Mouse (Mus musculus): ENCODE data around the gene 4931422A03Rik. TPM values are rescaled to one million over a fixed set of nuclear protein-coding genes. Genes with fewer than 3 reads are reported as not detected.
"Not testable (repeated sequence)": the region's sequence is repeated elsewhere in the genome, so short reads cannot be mapped to it uniquely, and the experiment has no call there.

The 4931422A03Rik gene
- polyA plus RNA-seq, 1 experiment from 2014 or later: 2.0 TPM

- no peaks in the 10 kb centered on the region for H3K4me1 ChIP-seq
- no peak overlapping the region for H3K4me2 ChIP-seq (replicated peaks)
- no peak overlapping the region for H3K27ac ChIP-seq
- ATAC-seq (ENCODE audit: low FRiP score): no peak
- H3K36me3 ChIP-seq: no peaks in the 10 kb centered on the region
- H3K27me3 ChIP-seq: peaks cover 7% of the 10 kb centered on the region; the same call in 1 of the 2 replicates
- WGBS: 80% methylated on average over 7 of the region's 7 CpGs
- H3K9me3 ChIP-seq (replicated peaks): no peaks in the 10 kb centered on the region
- H3K4me3 ChIP-seq: no peak overlapping the region
- H3K9ac ChIP-seq: no peak overlapping the region
These were observed 20.2 kb downstream of the 4931422A03Rik start for GRCm38 (mm10) chr2:104007793-104008519.

GRCm38 (mm10) chr2:104002711-104003413 lies 25.3 kb downstream of the 4931422A03Rik start:
- Histone ChIP-seq H3K36me3 (no peaks in the 10 kb centered on the region), H3K9ac (no peak overlapping the region), H3K27me3 (peaks cover 7% of the 10 kb centered on the region; the same call in 1 of the 2 replicates), H3K4me1 (no peaks in the 10 kb centered on the region), H3K9me3 (replicated peaks) (no peaks in the 10 kb centered on the region), H3K4me2 (replicated peaks) (no peak overlapping the region), H3K4me3 (no peak overlapping the region), H3K27ac (no peak overlapping the region)
- ATAC-seq (ENCODE audit: low FRiP score): no peak
- WGBS: 34% methylated on average over 16 of the region's 16 CpGs

- H3K36me3 ChIP-seq: no peaks in the 10 kb centered on the region
- 0 out of 2 replicates have a peak, but pooled peaks cover 4% of the 10 kb centered on the region for H3K27me3 ChIP-seq
- no peak overlapping the region for H3K27ac ChIP-seq
- 83% methylated on average over 4 of the region's 4 CpGs for WGBS
- no peak overlapping the region for H3K9ac ChIP-seq
- ATAC-seq (ENCODE audit: low FRiP score): no peak
- no peak overlapping the region for H3K4me3 ChIP-seq
- H3K9me3 ChIP-seq (replicated peaks): no peaks in the 10 kb centered on the region
- no peaks in the 10 kb centered on the region for H3K4me1 ChIP-seq
- H3K4me2 ChIP-seq (replicated peaks): no peak overlapping the region
These were observed 26.3 kb downstream of the 4931422A03Rik start for GRCm38 (mm10) chr2:104001861-104002260.

GRCm38 (mm10) chr2:104001076-104001475 lies 27.1 kb downstream of the 4931422A03Rik start:
- H3K9ac ChIP-seq: no peak overlapping the region
- no peak overlapping the region for H3K4me2 ChIP-seq (replicated peaks)
- 0 out of 2 replicates have a peak, but pooled peaks cover 4% of the 10 kb centered on the region for H3K27me3 ChIP-seq
- H3K4me1 ChIP-seq: no peaks in the 10 kb centered on the region
- H3K4me3 ChIP-seq: no peak overlapping the region
- 11% methylated on average over 2 of the region's 2 CpGs for WGBS
- H3K36me3 ChIP-seq: no peaks in the 10 kb centered on the region
- no peak overlapping the region for H3K27ac ChIP-seq
- no peaks in the 10 kb centered on the region for H3K9me3 ChIP-seq (replicated peaks)
- no peak for ATAC-seq (ENCODE audit: low FRiP score)

- H3K4me1 ChIP-seq: peaks cover 7% of the 10 kb centered on the region
- H3K4me2 ChIP-seq (replicated peaks): peak overlapping the region; percentile 13; the same call in 1 of the 2 replicates
These were observed 35.4 kb downstream of the 4931422A03Rik start for GRCm38 (mm10) chr2:103992618-103993332.

GRCm38 (mm10) chr2:103992162-103992561 lies 36.0 kb downstream of the 4931422A03Rik start:
- no peak overlapping the region for H3K27ac ChIP-seq
- H3K4me3 ChIP-seq: no peak overlapping the region
- H3K27me3 ChIP-seq: no peaks in the 10 kb centered on the region
- H3K9me3 ChIP-seq (replicated peaks): no peaks in the 10 kb centered on the region
- no peak; the same call in 1 of the 2 replicates for ATAC-seq (ENCODE audit: low FRiP score)
- peaks cover 7% of the 10 kb centered on the region for H3K4me1 ChIP-seq
- H3K9ac ChIP-seq: 0 out of 2 replicates have a peak overlapping the region, but pooled peaks have one; percentile 6
- H3K4me2 ChIP-seq (replicated peaks): no peak overlapping the region
- WGBS: 72% methylated on average over 9 of the region's 9 CpGs
- no peaks in the 10 kb centered on the region for H3K36me3 ChIP-seq

More at GRCm38 (mm10) chr2:103992618-103993332, 35.4 kb downstream of the 4931422A03Rik start:
- 19% methylated on average over 17 of the region's 17 CpGs for WGBS
- H3K36me3 ChIP-seq: no peaks in the 10 kb centered on the region
- no peaks in the 10 kb centered on the region for H3K9me3 ChIP-seq (replicated peaks)
- no peak for ATAC-seq (ENCODE audit: low FRiP score)
- no peaks in the 10 kb centered on the region for H3K27me3 ChIP-seq
- no peak overlapping the region for H3K4me3 ChIP-seq
- no peak overlapping the region for H3K27ac ChIP-seq
- H3K9ac ChIP-seq: peak overlapping the region; percentile 6; the same call in 1 of the 2 replicates

- H3K4me3 ChIP-seq: no peak overlapping the region
- no peak overlapping the region for H3K4me2 ChIP-seq (replicated peaks)
- H3K9me3 ChIP-seq (replicated peaks): no peaks in the 10 kb centered on the region
- peaks cover 7% of the 10 kb centered on the region for H3K4me1 ChIP-seq
- H3K36me3 ChIP-seq: no peaks in the 10 kb centered on the region
- H3K9ac ChIP-seq: no peak overlapping the region
- no peak overlapping the region for H3K27ac ChIP-seq
- no peaks in the 10 kb centered on the region for H3K27me3 ChIP-seq
- ATAC-seq (ENCODE audit: low FRiP score): no peak
These were observed 36.9 kb downstream of the 4931422A03Rik start for GRCm38 (mm10) chr2:103991303-103991702.

GRCm38 (mm10) chr2:103989724-103990123 lies 38.4 kb downstream of the 4931422A03Rik start:
- Histone ChIP-seq H3K9me3 (replicated peaks) (no peaks in the 10 kb centered on the region), H3K4me3 (no peak overlapping the region), H3K27me3 (no peaks in the 10 kb centered on the region), H3K9ac (no peak overlapping the region), H3K4me1 (peaks cover 7% of the 10 kb centered on the region), H3K4me2 (replicated peaks) (no peak overlapping the region), H3K27ac (no peak overlapping the region), H3K36me3 (no peaks in the 10 kb centered on the region)
- WGBS: 87% methylated on average over 6 of the region's 6 CpGs
- no peak for ATAC-seq (ENCODE audit: low FRiP score)

GRCm38 (mm10) chr2:103987595-103987994 lies 40.6 kb downstream of the 4931422A03Rik start:
- not testable (repeated sequence) for ATAC-seq (ENCODE audit: low FRiP score); H3K4me2 ChIP-seq (replicated peaks); H3K9me3 ChIP-seq (replicated peaks); H3K9ac ChIP-seq; H3K27me3 ChIP-seq; H3K4me1 ChIP-seq; H3K27ac ChIP-seq; H3K4me3 ChIP-seq; H3K36me3 ChIP-seq
- WGBS: 79% methylated on average over 8 of the region's 8 CpGs

GRCm38 (mm10) chr2:103983146-103983545 lies 45.0 kb downstream of the 4931422A03Rik start:
- H3K9me3 ChIP-seq (replicated peaks): no peaks in the 10 kb centered on the region
- no peak overlapping the region for H3K9ac ChIP-seq
- ATAC-seq (ENCODE audit: low FRiP score): no peak
- no peak overlapping the region for H3K4me2 ChIP-seq (replicated peaks)
- WGBS: 91% methylated on average over 10 of the region's 10 CpGs
- no peaks in the 10 kb centered on the region for H3K4me1 ChIP-seq
- H3K4me3 ChIP-seq: no peak overlapping the region
- H3K27ac ChIP-seq: no peak overlapping the region
- no peaks in the 10 kb centered on the region for H3K36me3 ChIP-seq
- H3K27me3 ChIP-seq: no peaks in the 10 kb centered on the region; the same call in 1 of the 2 replicates

GRCm38 (mm10) chr2:103982250-103982649 lies 45.9 kb downstream of the 4931422A03Rik start:
- WGBS: 9% methylated on average over 5 of the region's 5 CpGs
- Histone ChIP-seq H3K27me3 (no peaks in the 10 kb centered on the region; the same call in 1 of the 2 replicates), H3K9me3 (replicated peaks) (no peaks in the 10 kb centered on the region), H3K4me1 (peaks cover 4% of the 10 kb centered on the region), H3K36me3 (no peaks in the 10 kb centered on the region), H3K9ac (no peak overlapping the region), H3K27ac (no peak overlapping the region), H3K4me3 (no peak overlapping the region), H3K4me2 (replicated peaks) (no peak overlapping the region)
- ATAC-seq (ENCODE audit: low FRiP score): peak; percentile 77

GRCm38 (mm10) chr2:103977716-103978115 lies 50.4 kb downstream of the 4931422A03Rik start:
- no peak overlapping the region for H3K4me2 ChIP-seq (replicated peaks)

More at GRCm38 (mm10) chr2:103977716-103978115, 50.4 kb downstream of the 4931422A03Rik start:
- no peaks in the 10 kb centered on the region for H3K9me3 ChIP-seq (replicated peaks)
- ATAC-seq (ENCODE audit: low FRiP score): no peak
- no peak overlapping the region for H3K4me3 ChIP-seq
- H3K4me1 ChIP-seq: peaks cover 6% of the 10 kb centered on the region
- H3K27ac ChIP-seq: no peak overlapping the region
- 36% methylated on average over 9 of the region's 9 CpGs for WGBS
- no peaks in the 10 kb centered on the region for H3K36me3 ChIP-seq
- H3K27me3 ChIP-seq: peaks cover 9% of the 10 kb centered on the region
- no peak overlapping the region for H3K9ac ChIP-seq

Measured in hindbrain, embryonic 12.5 days (tissue).